Mouse (Mus musculus) ES-E14 (cell line): Measurements from ENCODE around the gene Bckdk.

Experiments
- HCFC1 ChIP-seq: IDR thresholded peaks from 2 replicates; pipeline ENCODE4 v1.6.1; 2012; ENCODE audit warnings: low read length, inconsistent platforms, borderline replicate concordance; ENCODE audit not compliant: insufficient read depth
- ZC3H11A ChIP-seq: IDR thresholded peaks from 2 replicates; pipeline ENCODE4 v1.6.1; 2012; ENCODE audit warnings: low read depth, mild to moderate bottlenecking, inconsistent platforms, low read length, borderline replicate concordance

DNA sequence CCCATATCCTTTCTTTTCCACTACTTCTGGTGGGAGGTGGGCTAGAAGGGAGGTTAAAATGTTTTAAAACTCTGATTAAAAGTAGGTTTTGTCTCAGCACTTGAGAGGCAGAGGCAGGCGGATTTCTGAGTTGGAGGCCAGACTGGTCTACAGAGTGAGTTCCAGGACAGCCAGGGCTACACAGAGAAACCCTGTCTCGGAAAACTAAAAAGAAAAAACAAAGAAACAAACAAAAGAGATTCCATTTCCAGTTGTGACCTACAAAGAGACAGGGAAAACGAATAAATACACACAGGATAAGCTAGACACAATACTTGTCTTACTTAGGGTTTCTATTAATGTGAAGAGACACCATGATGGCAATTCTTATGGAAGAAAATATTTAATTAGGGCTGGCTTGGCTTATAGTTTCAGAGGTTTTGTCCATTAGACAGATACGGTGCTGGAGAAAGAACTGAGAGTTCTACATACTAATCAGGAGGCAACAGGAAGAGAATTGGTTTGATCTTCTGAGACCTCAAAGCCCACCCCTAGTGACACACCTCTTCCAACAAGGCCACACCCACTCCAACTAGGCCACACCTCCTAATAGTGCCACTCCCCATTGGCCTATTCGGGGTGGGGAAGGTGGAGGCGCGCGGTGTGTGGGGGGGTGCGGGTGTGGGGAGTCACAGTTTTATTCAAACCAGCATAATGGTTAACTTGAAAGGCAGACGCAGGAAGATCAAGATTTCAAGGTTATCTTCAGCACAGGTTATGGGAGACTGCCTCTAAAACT, 5.5 kb upstream of the Bckdk start:
- TF ChIP-seq ZC3H11A (no peak), HCFC1 (no peak)
